ENCODE assay signal across 8 mouse cellular contexts in the genomic region with DNA sequence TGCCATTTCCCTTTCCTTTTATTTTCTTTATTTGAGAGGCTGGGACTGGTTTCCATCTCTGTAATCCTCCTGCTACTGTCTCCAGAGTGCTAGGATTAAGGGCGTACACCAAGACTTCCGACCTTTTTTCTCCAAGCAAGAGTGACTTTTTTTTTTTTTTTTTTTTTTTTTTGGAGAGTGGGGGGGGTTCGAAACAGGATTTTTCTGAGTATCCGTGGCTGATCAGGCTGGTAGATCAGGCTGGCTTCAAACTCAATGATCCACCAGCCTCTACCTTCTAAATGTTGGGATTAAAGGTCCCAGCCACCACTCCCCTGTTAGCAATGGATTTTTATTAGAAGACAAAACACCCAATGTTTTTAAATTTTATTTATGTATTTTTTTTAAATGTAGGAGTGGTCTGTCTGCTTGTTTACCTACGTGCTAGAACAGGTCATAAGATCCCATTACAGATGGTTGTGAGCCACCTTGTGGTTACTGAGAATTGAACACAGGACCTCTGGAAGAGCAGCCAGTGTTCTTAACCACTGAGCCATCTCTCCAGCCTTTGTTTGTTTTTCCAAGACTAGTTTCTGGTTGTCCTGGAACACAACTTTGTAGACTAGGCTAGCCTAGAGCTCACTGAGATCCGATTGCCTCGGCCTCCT. TPM values are rescaled to one million over a fixed set of nuclear protein-coding genes. Genes with fewer than 3 reads are reported as not detected.
DNase-seq lines count a peak whose midpoint lies in the region; ATAC-seq and TF ChIP-seq lines count a peak whose summit lies in the region.

No protein-coding gene starts in this region.

- no peak for ATAC-seq in heart, embryonic 15.5 days (replicated peaks; ENCODE audit: insufficient number of reproducible peaks, insufficient read depth, low FRiP score, low read depth)
- no peak for ATAC-seq in neural tube, embryonic 13.5 days (ENCODE audit: low read depth)

- H3K4me2 ChIP-seq in heart, embryonic 15.5 days, result peak overlapping the region; percentile 84
- H3K4me2 ChIP-seq in neural tube, embryonic 13.5 days, result peak overlapping the region; percentile 84

- 0 out of 2 replicates have a peak, but pooled peaks have one; percentile 7 for TF ChIP-seq CTCF in liver, adult 2 months (IDR thresholded peaks at IDR 0.05; ENCODE audit: low read depth, low read length)

- TF ChIP-seq POLR2A in liver, adult 2 months (IDR thresholded peaks at IDR 0.05; ENCODE audit: extremely low read depth, insufficient read depth, low read length), result no peak

- peaks cover 8% of the 10 kb centered on the region for H3K79me2 ChIP-seq in liver, adult 2 months (ENCODE audit: control insufficient read depth, insufficient read depth, low read length)

- H3K4me3 ChIP-seq in heart, embryonic 15.5 days, result peak overlapping the region; percentile 95
- peak overlapping the region; percentile 86 for H3K4me3 ChIP-seq in liver, adult 2 months (ENCODE audit: insufficient read depth, low read depth, low read length)
- peak overlapping the region; percentile 77 for H3K4me3 ChIP-seq in neural tube, embryonic 13.5 days

- 21% methylated on average over 7 of the region's 7 CpGs for WGBS in heart, embryonic 15.5 days
- 12% methylated on average over 7 of the region's 7 CpGs for WGBS in liver, adult 2 months
- WGBS in neural tube, embryonic 13.5 days, result 26% methylated on average over 7 of the region's 7 CpGs

- H3K4me1 ChIP-seq in heart, embryonic 15.5 days (replicated peaks), result peaks cover 50% of the 10 kb centered on the region
- H3K4me1 ChIP-seq in liver, adult 2 months (ENCODE audit: control insufficient read depth, insufficient read depth, low read length), result peaks cover 11% of the 10 kb centered on the region
- peaks cover 32% of the 10 kb centered on the region for H3K4me1 ChIP-seq in neural tube, embryonic 13.5 days (replicated peaks)

- peak; percentile 46 to 51 for DNase-seq in heart, adult 18-20 months
- no peak for DNase-seq in heart, postnatal 36 days
- peak; percentile 74 for DNase-seq in R1 (ENCODE audit: low read depth, low spot score)
- peak; percentile 72 for DNase-seq in liver, adult 2 months (ENCODE audit: extremely low read depth, low read depth, low spot score)
- DNase-seq in right cerebral cortex, postnatal 14 days, result no peak
- DNase-seq in gastrocnemius, postnatal 14 days, result no peak

- peak overlapping the region; percentile 98 for H3K27ac ChIP-seq in heart, embryonic 15.5 days
- peak overlapping the region; percentile 73 for H3K27ac ChIP-seq in liver, adult 2 months (replicated peaks; ENCODE audit: insufficient read depth, low read depth, low read length)
- peak overlapping the region; percentile 89 for H3K27ac ChIP-seq in neural tube, embryonic 13.5 days (replicated peaks)

- H3K36me3 ChIP-seq in heart, embryonic 15.5 days, result peaks cover 17% of the 10 kb centered on the region
- H3K36me3 ChIP-seq in liver, adult 2 months (ENCODE audit: control insufficient read depth, insufficient read depth, low read length), result peaks cover 3% of the 10 kb centered on the region; the same call in 1 of the 2 replicates
- 0 out of 2 replicates have a peak, but pooled peaks cover 3% of the 10 kb centered on the region for H3K36me3 ChIP-seq in neural tube, embryonic 13.5 days

- no peaks in the 10 kb centered on the region for H3K9me3 ChIP-seq in heart, embryonic 15.5 days (replicated peaks)
- H3K9me3 ChIP-seq in neural tube, embryonic 13.5 days, result no peaks in the 10 kb centered on the region

- peak overlapping the region; percentile 91 for H3K9ac ChIP-seq in heart, embryonic 15.5 days
- peak overlapping the region; percentile 57 for H3K9ac ChIP-seq in liver, adult 2 months (ENCODE audit: low read depth, low read length)
- peak overlapping the region; percentile 88 for H3K9ac ChIP-seq in neural tube, embryonic 13.5 days

- intact Hi-C loops in heart, postnatal 36 days (cut with DNase I), result loop anchor here (2.0 kb wide), 1 partner anchor 50 kb away; no protein-coding TSS in a partner anchor
- intact Hi-C loops in gastrocnemius, postnatal 14 days (cut with DNase I; ENCODE audit: low total_unique reads), result no loop called here

- H3K27me3 ChIP-seq in heart, embryonic 15.5 days, result no peaks in the 10 kb centered on the region
- no peaks in the 10 kb centered on the region for H3K27me3 ChIP-seq in liver, adult 2 months (ENCODE audit: control insufficient read depth, insufficient read depth, low read length)
- no peaks in the 10 kb centered on the region for H3K27me3 ChIP-seq in neural tube, embryonic 13.5 days

RNA-seq across cellular contexts. Expression of gene Plekha4, which starts 0.5 kb away (rescaled TPM):
- total RNA-seq in heart, adult 18-20 months (2021), result 1 to 10 TPM; 2.0 to 2.5 TPM
- 1 to 10 TPM; 2.7 to 3.2 TPM for total RNA-seq in heart, postnatal 36 days (2021)
- 1.0 and 2.6 TPM in 2 replicates for polyA plus RNA-seq in heart, embryonic 15.5 days (2015; fragmentation: Nextera tagmentation; extraction: Ambion mirVana)
- total RNA-seq in liver, adult 2 months (2014; rRNA removed), result 0.55 and 0.60 TPM in 2 replicates
- 1.00 and 1.8 TPM in 2 replicates for polyA plus RNA-seq in liver, adult 2 months (2012; rRNA removed)
- 4.1 and 7.9 TPM in 2 replicates for polyA plus RNA-seq in neural tube, embryonic 13.5 days (2015; fragmentation: Nextera tagmentation; extraction: Ambion mirVana)
- total RNA-seq in gastrocnemius, postnatal 14 days (2021), result 10 to 100 TPM in 1 of 2 experiments, 1 to 10 TPM in 1; 6.8 to 14.8 TPM

RNA-seq across cellular contexts. Expression of gene Ppp1r15a, which starts 0.5 kb away (rescaled TPM):
- 10 to 100 TPM; 31.6 to 33.7 TPM for total RNA-seq in heart, adult 18-20 months (2021)
- 10 to 100 TPM; 32.0 to 32.9 TPM for total RNA-seq in heart, postnatal 36 days (2021)
- 25.3 and 37.6 TPM in 2 replicates for polyA plus RNA-seq in heart, embryonic 15.5 days (2015; fragmentation: Nextera tagmentation; extraction: Ambion mirVana)
- total RNA-seq in liver, adult 2 months (2014; rRNA removed), result 4.3 and 4.4 TPM in 2 replicates
- polyA plus RNA-seq in liver, adult 2 months (2012; rRNA removed), result 10.8 and 14.9 TPM in 2 replicates
- polyA plus RNA-seq in neural tube, embryonic 13.5 days (2015; fragmentation: Nextera tagmentation; extraction: Ambion mirVana), result 17.2 and 20.9 TPM in 2 replicates
- total RNA-seq in gastrocnemius, postnatal 14 days (2021), result 10 to 100 TPM; 13.1 to 18.4 TPM

RNA-seq across cellular contexts. Expression of gene Nucb1, which starts 16.4 kb away (rescaled TPM):
- 100 to 1,000 TPM; 129 to 143 TPM for total RNA-seq in heart, adult 18-20 months (2021)
- 100 to 1,000 TPM; 140 to 148 TPM for total RNA-seq in heart, postnatal 36 days (2021)
- polyA plus RNA-seq in heart, embryonic 15.5 days (2015; fragmentation: Nextera tagmentation; extraction: Ambion mirVana), result 144 and 177 TPM in 2 replicates
- total RNA-seq in liver, adult 2 months (2014; rRNA removed), result 68.1 and 84.8 TPM in 2 replicates
- polyA plus RNA-seq in liver, adult 2 months (2012; rRNA removed), result 307 and 310 TPM in 2 replicates
- 116 and 121 TPM in 2 replicates for polyA plus RNA-seq in neural tube, embryonic 13.5 days (2015; fragmentation: Nextera tagmentation; extraction: Ambion mirVana)
- 100 to 1,000 TPM; 100 TPM for total RNA-seq in gastrocnemius, postnatal 14 days (2021)

RNA-seq across cellular contexts. Expression of gene Hsd17b14, which starts 28.1 kb away (rescaled TPM):
- under 1 TPM in 1 of 2 experiments, not detected in 1; 0.41 TPM for total RNA-seq in heart, adult 18-20 months (2021)
- total RNA-seq in heart, postnatal 36 days (2021), result under 1 TPM; 0.41 to 0.67 TPM
- 0.24 and 0.82 TPM in 2 replicates for polyA plus RNA-seq in heart, embryonic 15.5 days (2015; fragmentation: Nextera tagmentation; extraction: Ambion mirVana)
- not detected in 2 replicates for total RNA-seq in liver, adult 2 months (2014; rRNA removed)
- polyA plus RNA-seq in liver, adult 2 months (2012; rRNA removed), result not detected in 2 replicates
- polyA plus RNA-seq in neural tube, embryonic 13.5 days (2015; fragmentation: Nextera tagmentation; extraction: Ambion mirVana), result 0.52 and 1.7 TPM in 2 replicates
- total RNA-seq in gastrocnemius, postnatal 14 days (2021), result 1 to 10 TPM; 1.7 to 2.3 TPM

RNA-seq across cellular contexts. Expression of gene Dhdh, which starts 38.0 kb away (rescaled TPM):
- total RNA-seq in heart, adult 18-20 months (2021), result 10 to 100 TPM in 1 of 2 experiments, 1 to 10 TPM in 1; 7.9 to 13.1 TPM
- 1 to 10 TPM; 7.6 to 7.7 TPM for total RNA-seq in heart, postnatal 36 days (2021)
- 4.0 and 4.1 TPM in 2 replicates for polyA plus RNA-seq in heart, embryonic 15.5 days (2015; fragmentation: Nextera tagmentation; extraction: Ambion mirVana)
- total RNA-seq in liver, adult 2 months (2014; rRNA removed), result 73.7 and 79.3 TPM in 2 replicates
- polyA plus RNA-seq in liver, adult 2 months (2012; rRNA removed), result 37.2 and 37.7 TPM in 2 replicates
- polyA plus RNA-seq in neural tube, embryonic 13.5 days (2015; fragmentation: Nextera tagmentation; extraction: Ambion mirVana), result 3.2 and 3.4 TPM in 2 replicates
- total RNA-seq in gastrocnemius, postnatal 14 days (2021), result 10 to 100 TPM in 1 of 2 experiments, 1 to 10 TPM in 1; 9.4 to 10.5 TPM

Comparison
In these comparisons a context has a peak if more than half of its experiments do, and no peak if none do; other contexts are left out.
1. DNase-seq: peak in heart, adult 18-20 months (2 of 2), R1 (single experiment) and liver, adult 2 months (single experiment); none in heart, postnatal 36 days (0 of 2), right cerebral cortex, postnatal 14 days (single experiment) and gastrocnemius, postnatal 14 days (single experiment).
2. Peak in every context shown above with its lines, with median percentiles within 50 percentile points of each other: H3K27ac ChIP-seq, H3K4me3 ChIP-seq and H3K9ac ChIP-seq.